Mouse (Mus musculus) hematopoietic stem cell, adult 5-6 weeks (primary cell): ENCODE measurements around the gene Rhox2c. TPM values are rescaled to one million over a fixed set of nuclear protein-coding genes. Genes with fewer than 3 reads are reported as not detected.
"Not testable (repeated sequence)": the region's sequence is repeated elsewhere in the genome, so short reads cannot be mapped to it uniquely, and the experiment has no call there.

ENCODE experiments used
- ATAC-seq, 2 experiments: fragments of 125-278 bp in 1 of 2; replicated peaks in 1 of 2; 2 replicates each; pipeline ENCODE4 v1.8.0; 2016 to 2017; ENCODE audit warnings: inconsistent platforms in 2 of 2, mild to moderate bottlenecking in 2 of 2, moderate number of reproducible peaks in 2 of 2, low read depth in 1 of 2, moderate TSS enrichment in 1 of 2; ENCODE audit not compliant: low FRiP score in 2 of 2, poor library complexity in 2 of 2, severe bottlenecking in 2 of 2, insufficient read depth in 1 of 2, low TSS enrichment in 1 of 2
- total RNA-seq: library from RNA; stranded (forward); fragments of 172-1452, 232-1000 nt; gene quantifications from 2 replicates; pipeline ENCODE4 v1.2.3, GENCODE M21; 2017

The Rhox2c gene
- total RNA-seq: not detected in 2 replicates

DNA sequence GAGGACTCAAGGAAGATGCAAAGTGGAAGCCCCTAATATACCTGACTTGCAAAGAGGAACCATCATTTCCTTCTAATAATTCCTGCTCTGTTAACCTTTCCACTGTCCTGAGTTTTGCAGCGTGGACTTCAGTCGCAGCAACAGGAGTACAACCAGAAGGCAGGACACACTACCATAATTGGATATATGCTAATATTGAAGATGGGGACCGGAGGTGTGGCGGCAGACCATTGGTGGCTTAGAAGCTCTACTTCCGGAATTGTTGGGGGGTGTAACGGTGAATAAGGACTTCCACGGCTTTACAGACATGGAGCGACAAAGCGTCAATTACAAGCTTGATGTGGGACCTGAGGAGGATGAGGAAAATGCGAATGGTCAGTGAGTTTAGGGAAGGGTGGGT, at the start of gene Rhox2c:
Gene Rhox2c (plus strand): TSS at position 301 of the 400 bp plus-strand sequence.
- not testable (repeated sequence) for ATAC-seq

DNA sequence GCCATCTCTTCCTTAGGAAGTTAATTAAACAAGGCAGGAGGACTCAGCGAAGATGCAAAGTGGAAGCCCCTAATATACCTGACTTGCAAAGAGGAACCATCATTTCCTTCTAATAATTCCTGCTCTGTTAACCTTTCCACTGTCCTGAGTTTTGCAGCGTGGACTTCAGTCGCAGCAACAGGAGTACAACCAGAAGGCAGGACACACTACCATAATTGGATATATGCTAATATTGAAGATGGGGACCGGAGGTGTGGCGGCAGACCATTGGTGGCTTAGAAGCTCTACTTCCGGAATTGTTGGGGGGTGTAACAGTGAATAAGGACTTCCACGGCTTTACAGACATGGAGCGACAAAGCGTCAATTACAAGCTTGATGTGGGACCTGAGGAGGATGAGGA, 41.7 kb upstream of the Rhox2c start, which contains the start of gene Rhox2b:
Gene Rhox2b (plus strand): TSS at position 301 of the 400 bp plus-strand sequence.
- not testable (repeated sequence) for ATAC-seq

GRCm38 (mm10) chrX:37432194-37432593, 21.3 kb upstream of the Rhox2c start, which contains the start of gene Rhox4b:
Gene Rhox4b, plus strand, starts transcription at chrX:37432494.
- ATAC-seq: not testable (repeated sequence)

- ATAC-seq: not testable (repeated sequence)
These were observed 4.8 kb downstream of the Rhox2c start, which contains the start of gene Rhox3c for GRCm38 (mm10) chrX:37458285-37458684. Gene Rhox3c, plus strand, starts transcription at chrX:37458585.

- ATAC-seq: not testable (repeated sequence)
These were observed 26.6 kb downstream of the Rhox2c start, which contains the start of gene Rhox4c for GRCm38 (mm10) chrX:37480037-37480436. Gene Rhox4c, plus strand, starts transcription at chrX:37480337.

DNA sequence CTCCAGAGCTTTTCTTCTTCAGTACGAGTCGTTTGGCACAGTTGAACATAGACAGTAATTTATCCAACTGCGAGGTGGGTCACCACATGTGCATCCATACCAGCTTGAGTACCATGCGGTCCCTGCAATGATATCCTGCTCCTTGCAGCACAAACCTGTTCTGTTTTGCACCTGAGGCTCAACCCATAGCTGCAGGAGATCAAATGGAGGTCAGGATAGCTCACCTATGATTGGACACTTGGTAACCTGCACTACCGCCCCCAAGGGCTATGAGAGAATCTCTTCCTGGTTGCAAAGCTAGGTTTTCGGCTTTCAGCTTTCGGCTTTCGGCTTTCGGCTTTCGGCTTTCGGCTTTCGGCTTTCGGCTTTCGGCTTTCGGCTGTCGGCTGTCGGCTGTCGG, 60.6 kb downstream of the Rhox2c start, which contains the start of gene Rhox4d:
Gene Rhox4d (plus strand): TSS at position 301 of the 400 bp plus-strand sequence.
- not testable (repeated sequence) for ATAC-seq

Other genes with a start within 250 kb of the Rhox2c start
- not detected in 2 replicates for gene Gm9, start 242.6 kb upstream of the Rhox2c start, total RNA-seq
- not detected in 2 replicates for gene Rhox1, start 231.4 kb upstream of the Rhox2c start, total RNA-seq
- gene Rhox2a, start 208.7 kb upstream of the Rhox2c start, total RNA-seq: not detected in 2 replicates
- not detected in 2 replicates for gene Rhox3a, start 203.8 kb upstream of the Rhox2c start, total RNA-seq
- gene Rhox4a, start 188.3 kb upstream of the Rhox2c start, total RNA-seq: not detected in 2 replicates
- not detected in 2 replicates for gene Rhox3a2, start 73.7 kb upstream of the Rhox2c start, total RNA-seq
- not detected in 2 replicates for gene Rhox4a2, start 62.8 kb upstream of the Rhox2c start, total RNA-seq
- not detected in 2 replicates for gene Rhox2b, start 41.6 kb upstream of the Rhox2c start, total RNA-seq
- gene Rhox4b, start 21.2 kb upstream of the Rhox2c start, total RNA-seq: not detected in 2 replicates
- not detected in 2 replicates for gene Rhox3c, start 4.9 kb downstream of the Rhox2c start, total RNA-seq
- gene Rhox4c, start 26.7 kb downstream of the Rhox2c start, total RNA-seq: not detected in 2 replicates
- not detected in 2 replicates for gene Rhox2d, start 39.7 kb downstream of the Rhox2c start, total RNA-seq
- not detected in 2 replicates for gene Rhox4d, start 60.7 kb downstream of the Rhox2c start, total RNA-seq
- gene Rhox2e, start 76.8 kb downstream of the Rhox2c start, total RNA-seq: not detected in 2 replicates
- gene Rhox3e, start 88.3 kb downstream of the Rhox2c start, total RNA-seq: not detected in 2 replicates
- gene Rhox4e, start 103.7 kb downstream of the Rhox2c start, total RNA-seq: not detected in 2 replicates
- not detected in 2 replicates for gene Rhox2f, start 117.7 kb downstream of the Rhox2c start, total RNA-seq
- not detected in 2 replicates for gene Rhox3f, start 127.3 kb downstream of the Rhox2c start, total RNA-seq
- not detected in 2 replicates for gene Rhox4f, start 154.0 kb downstream of the Rhox2c start, total RNA-seq
- not detected in 2 replicates for gene Rhox3g, start 174.9 kb downstream of the Rhox2c start, total RNA-seq
- not detected in 2 replicates for gene Rhox2g, start 189.8 kb downstream of the Rhox2c start, total RNA-seq
- gene Rhox4g, start 197.6 kb downstream of the Rhox2c start, total RNA-seq: not detected in 2 replicates
- gene Rhox3h, start 215.1 kb downstream of the Rhox2c start, total RNA-seq: not detected in 2 replicates
- not detected in 2 replicates for gene Rhox2h, start 219.6 kb downstream of the Rhox2c start, total RNA-seq